Mouse (Mus musculus): Measurements from ENCODE around the gene Kansl2.

DNA sequence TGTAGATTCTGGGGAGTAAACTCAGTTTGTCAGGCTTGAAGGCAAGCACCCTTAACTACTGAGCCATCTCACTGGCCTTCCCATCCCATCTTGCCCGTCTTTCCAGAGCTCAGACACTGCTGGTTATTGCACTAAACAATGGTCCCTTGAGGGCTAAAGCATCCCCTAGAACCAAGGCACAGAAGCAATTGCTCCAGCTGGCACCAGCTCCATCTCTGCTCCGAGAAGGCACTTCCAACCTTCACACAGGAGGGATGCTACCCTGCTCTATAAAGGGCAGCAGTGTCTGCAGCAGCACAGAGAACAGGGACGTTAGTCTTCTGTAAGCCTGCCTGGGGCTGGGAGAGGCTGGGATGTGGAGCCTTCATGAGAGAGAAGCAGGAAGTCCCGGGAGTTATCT is 42.0 kb downstream of the Kansl2 start, which contains the start of gene Olfr279:
- TF ChIP-seq POLR2A (IDR thresholded peaks at IDR 0.05; ENCODE audit: borderline replicate concordance, insufficient read depth, low read length) = no peak
- TF ChIP-seq CTCF (IDR thresholded peaks at IDR 0.05; ENCODE audit: borderline replicate concordance, insufficient read depth, low read depth, low read length) = no peak

Data from cerebellum, adult 2 months (tissue).